Mouse (Mus musculus): ENCODE measurements around the gene Ghrh. TPM values are rescaled to one million over a fixed set of nuclear protein-coding genes. Genes with fewer than 3 reads are reported as not detected.

Gene Ghrh
- total and polyA plus RNA-seq, 3 experiments = 0.76 TPM; not detected in 2

DNA sequence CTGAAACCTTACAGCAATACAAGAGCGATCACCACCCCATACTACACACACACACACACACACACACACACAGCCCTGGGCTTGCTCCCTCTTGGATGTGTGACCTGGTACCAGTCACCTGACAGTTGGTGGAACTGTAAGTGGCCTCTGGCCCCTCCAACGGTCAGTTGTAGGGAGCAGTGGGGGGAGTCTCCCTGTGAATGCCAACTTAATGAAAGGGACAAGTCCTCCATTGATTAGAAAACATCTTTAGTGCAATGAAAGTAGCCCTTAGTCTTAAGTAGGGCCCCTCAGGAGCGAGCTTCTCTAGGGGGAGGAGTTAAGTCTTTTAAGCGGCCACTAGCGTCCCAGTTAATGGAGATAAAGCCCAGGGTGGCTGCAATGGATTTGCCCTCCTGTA, 19.2 kb downstream of the Ghrh start:
- H3K36me3 ChIP-seq (replicated peaks) = peaks cover 71% of the 10 kb centered on the region
- H3K9me3 ChIP-seq (replicated peaks) = no peaks in the 10 kb centered on the region
- peaks cover 9% of the 10 kb centered on the region for H3K4me1 ChIP-seq (ENCODE audit: insufficient read depth, low read depth, low read length)
- H3K27me3 ChIP-seq (ENCODE audit: insufficient read depth, low read length) = 0 out of 2 replicates have a peak, but pooled peaks cover under 1% of the 10 kb centered on the region
- DNase-seq (ENCODE audit: low spot score) (no peak), ATAC-seq (ENCODE audit: extremely low read depth, insufficient number of reproducible peaks, low FRiP score, poor library complexity, severe bottlenecking) (no peak)
- H3K4me3 ChIP-seq (ENCODE audit: low read depth, low read length) = no peak overlapping the region
- no peak for TF ChIP-seq GATA2 (IDR thresholded peaks at IDR 0.05; ENCODE audit: borderline replicate concordance, low read depth, low read length)

DNA sequence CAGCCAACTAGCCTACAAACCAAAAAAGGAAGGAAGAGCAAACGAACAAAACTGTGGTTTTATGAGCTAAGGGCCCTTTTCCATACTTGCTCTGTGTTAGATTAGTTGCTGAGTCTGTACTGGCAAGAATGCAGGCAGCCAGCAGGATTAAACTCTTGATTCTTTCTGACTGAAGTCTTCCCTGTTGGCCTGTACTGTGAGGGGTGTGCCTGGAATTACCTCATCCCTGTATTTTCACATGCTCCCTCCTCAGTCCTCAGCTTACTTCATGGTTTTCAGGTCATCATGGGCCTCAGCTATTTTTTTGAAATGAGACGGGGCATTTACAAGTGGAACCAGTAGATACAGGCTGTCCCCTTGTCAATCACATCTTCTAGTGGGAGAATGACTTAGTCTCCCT, 22.1 kb downstream of the Ghrh start:
- no peaks in the 10 kb centered on the region for H3K27me3 ChIP-seq (ENCODE audit: insufficient read depth, low read length)
- no peak for ATAC-seq (ENCODE audit: extremely low read depth, insufficient number of reproducible peaks, low FRiP score, poor library complexity, severe bottlenecking)
- TF ChIP-seq POLR2AphosphoS5 (IDR thresholded peaks at IDR 0.05; ENCODE audit: insufficient replicate concordance, low read depth, low read length) (no peak), GATA2 (IDR thresholded peaks at IDR 0.05; ENCODE audit: borderline replicate concordance, low read depth, low read length) (no peak), GATA1 (IDR thresholded peaks at IDR 0.05; ENCODE audit: borderline replicate concordance, low read length) (no peak), TAL1 (conservative IDR thresholded peaks at IDR 0.05; ENCODE audit: low read depth, low read length) (no peak), CTCF (IDR thresholded peaks at IDR 0.05; ENCODE audit: low read depth, low read length) (no peak)
- H3K4me3 ChIP-seq (ENCODE audit: low read depth, low read length) = no peak overlapping the region
- H3K4me1 ChIP-seq (ENCODE audit: insufficient read depth, low read depth, low read length) = peaks cover 9% of the 10 kb centered on the region
- peaks cover 97% of the 10 kb centered on the region for H3K36me3 ChIP-seq (replicated peaks)
- no peak for DNase-seq (ENCODE audit: low spot score)
- H3K9me3 ChIP-seq (replicated peaks) = no peaks in the 10 kb centered on the region

DNA sequence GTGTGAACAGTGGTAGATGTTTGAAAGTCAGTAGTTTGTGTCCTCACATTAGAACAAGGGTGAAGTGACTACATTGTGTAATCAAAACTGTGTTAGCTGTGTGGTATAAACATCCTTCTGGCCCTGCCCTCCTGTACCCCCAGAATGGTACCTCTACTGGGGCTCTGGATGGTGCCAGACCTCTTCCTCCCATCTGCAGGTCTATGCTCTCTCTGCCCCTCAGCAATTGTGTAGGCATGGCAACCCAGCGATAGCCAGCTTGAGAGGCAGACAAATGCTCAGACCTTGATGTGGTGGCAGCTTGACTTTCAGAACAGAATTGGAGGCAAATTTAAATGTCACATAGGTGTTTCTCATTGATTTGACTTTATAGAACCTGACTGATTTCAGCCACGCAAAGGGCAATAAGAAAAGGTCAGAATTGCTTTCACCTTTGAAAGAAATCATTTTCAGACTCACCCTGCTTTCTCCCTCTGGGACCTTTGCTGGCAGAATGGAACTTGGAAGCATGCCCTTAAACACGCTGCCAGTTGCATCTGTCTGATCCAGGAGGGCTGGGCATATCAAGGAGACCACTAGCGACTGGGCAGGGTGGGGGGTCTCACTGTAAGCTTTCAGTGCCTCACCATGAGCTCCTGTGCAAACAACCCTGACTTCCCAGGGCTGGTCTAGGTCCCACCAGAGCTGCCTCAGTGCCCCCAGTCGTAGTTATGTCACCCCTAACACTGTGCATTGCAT, 25.1 kb downstream of the Ghrh start:
- DNase-seq (ENCODE audit: low spot score) = no peak
- TF ChIP-seq POLR2AphosphoS5 (IDR thresholded peaks at IDR 0.05; ENCODE audit: insufficient replicate concordance, low read depth, low read length) = no peak
- no peak for TF ChIP-seq CTCF (IDR thresholded peaks at IDR 0.05; ENCODE audit: low read depth, low read length)
- TF ChIP-seq GATA1 (IDR thresholded peaks at IDR 0.05; ENCODE audit: borderline replicate concordance, low read length) = no peak
- no peak for TF ChIP-seq GATA2 (IDR thresholded peaks at IDR 0.05; ENCODE audit: borderline replicate concordance, low read depth, low read length)
- no peak for TF ChIP-seq TAL1 (conservative IDR thresholded peaks at IDR 0.05; ENCODE audit: low read depth, low read length)
- Histone ChIP-seq H3K9me3 (replicated peaks) (no peaks in the 10 kb centered on the region), H3K4me1 (ENCODE audit: insufficient read depth, low read depth, low read length) (no peaks in the 10 kb centered on the region), H3K27me3 (ENCODE audit: insufficient read depth, low read length) (no peaks in the 10 kb centered on the region), H3K4me3 (ENCODE audit: low read depth, low read length) (no peak overlapping the region), H3K36me3 (replicated peaks) (peaks cover 99% of the 10 kb centered on the region)
- no peak for ATAC-seq (ENCODE audit: extremely low read depth, insufficient number of reproducible peaks, low FRiP score, poor library complexity, severe bottlenecking)

DNA sequence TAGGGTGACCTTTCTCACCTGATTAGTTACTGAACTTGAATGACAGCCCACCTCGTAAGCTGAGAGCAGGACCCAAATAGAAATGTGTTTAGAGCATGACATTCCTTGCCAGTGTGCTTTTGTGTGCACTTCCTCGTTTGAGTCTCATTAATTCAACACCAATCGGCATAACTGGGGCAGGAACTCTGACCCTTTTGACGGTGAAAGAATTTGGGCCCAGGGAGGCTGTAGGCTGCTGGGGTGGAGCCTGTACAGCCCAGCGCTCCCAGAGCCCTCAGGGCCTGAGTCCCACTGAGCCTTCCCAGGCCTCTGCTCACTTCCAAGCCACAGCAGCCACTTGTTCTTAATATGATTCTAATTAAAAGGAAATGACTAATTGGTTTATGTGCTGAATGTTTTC, 26.4 kb downstream of the Ghrh start:
- Histone ChIP-seq H3K27me3 (ENCODE audit: insufficient read depth, low read length) (no peaks in the 10 kb centered on the region), H3K4me1 (ENCODE audit: insufficient read depth, low read depth, low read length) (no peaks in the 10 kb centered on the region), H3K36me3 (replicated peaks) (peaks cover 99% of the 10 kb centered on the region), H3K9me3 (replicated peaks) (no peaks in the 10 kb centered on the region), H3K4me3 (ENCODE audit: low read depth, low read length) (no peak overlapping the region)
- no peak for ATAC-seq (ENCODE audit: extremely low read depth, insufficient number of reproducible peaks, low FRiP score, poor library complexity, severe bottlenecking)
- DNase-seq (ENCODE audit: low spot score) = no peak
- TF ChIP-seq CTCF (IDR thresholded peaks at IDR 0.05; ENCODE audit: low read depth, low read length) (no peak), GATA2 (IDR thresholded peaks at IDR 0.05; ENCODE audit: borderline replicate concordance, low read depth, low read length) (no peak), POLR2AphosphoS5 (IDR thresholded peaks at IDR 0.05; ENCODE audit: insufficient replicate concordance, low read depth, low read length) (no peak), TAL1 (conservative IDR thresholded peaks at IDR 0.05; ENCODE audit: low read depth, low read length) (no peak), GATA1 (IDR thresholded peaks at IDR 0.05; ENCODE audit: borderline replicate concordance, low read length) (no peak)

DNA sequence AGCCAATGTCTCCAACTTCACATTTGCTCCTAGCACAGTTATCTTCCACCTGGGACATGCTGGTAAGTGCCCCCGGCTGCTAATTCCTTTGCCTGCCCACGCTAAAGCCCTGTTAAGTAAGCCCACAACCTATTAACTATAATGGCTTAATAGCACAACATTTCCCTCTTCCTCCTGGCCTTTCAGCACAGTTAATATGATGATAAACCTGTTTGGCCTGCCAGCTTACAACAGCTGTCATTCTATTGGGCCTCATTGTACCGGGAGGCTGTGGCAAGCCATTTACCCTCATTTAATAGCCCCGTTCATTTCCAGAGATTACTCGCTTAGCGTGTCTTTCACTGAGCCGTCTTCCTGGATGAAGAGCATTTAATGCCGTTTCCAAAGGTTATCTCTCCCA, 27.2 kb downstream of the Ghrh start:
- H3K4me3 ChIP-seq (ENCODE audit: low read depth, low read length) = no peak overlapping the region
- no peak for TF ChIP-seq CTCF (IDR thresholded peaks at IDR 0.05; ENCODE audit: low read depth, low read length)
- no peak for TF ChIP-seq POLR2AphosphoS5 (IDR thresholded peaks at IDR 0.05; ENCODE audit: insufficient replicate concordance, low read depth, low read length)
- no peak for TF ChIP-seq GATA2 (IDR thresholded peaks at IDR 0.05; ENCODE audit: borderline replicate concordance, low read depth, low read length)
- TF ChIP-seq TAL1 (conservative IDR thresholded peaks at IDR 0.05; ENCODE audit: low read depth, low read length) = no peak
- TF ChIP-seq GATA1 (IDR thresholded peaks at IDR 0.05; ENCODE audit: borderline replicate concordance, low read length) = no peak

DNA sequence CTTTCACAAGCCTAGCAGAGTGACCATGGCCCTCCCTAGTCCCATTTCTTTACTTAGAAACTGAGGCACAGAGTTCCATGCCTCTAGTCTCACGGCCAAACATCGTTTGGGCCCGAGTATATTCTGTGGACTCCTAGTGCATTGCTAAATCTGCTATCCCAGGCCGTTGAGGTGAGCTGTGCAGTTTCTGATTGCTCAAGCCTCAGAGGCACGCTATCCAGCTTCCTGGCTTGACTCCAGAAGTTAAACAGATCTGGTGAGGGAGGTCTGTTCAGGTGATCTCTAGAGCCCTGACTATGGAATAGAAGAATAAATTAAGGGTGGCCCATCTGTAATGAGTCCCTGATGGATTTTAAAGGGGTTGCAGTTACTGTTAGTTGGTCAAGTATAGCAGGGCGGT, 30.1 kb downstream of the Ghrh start:
- TF ChIP-seq GATA1 (IDR thresholded peaks at IDR 0.05; ENCODE audit: borderline replicate concordance, low read length) (no peak), GATA2 (IDR thresholded peaks at IDR 0.05; ENCODE audit: borderline replicate concordance, low read depth, low read length) (no peak), CTCF (IDR thresholded peaks at IDR 0.05; ENCODE audit: low read depth, low read length) (no peak), TAL1 (conservative IDR thresholded peaks at IDR 0.05; ENCODE audit: low read depth, low read length) (no peak), POLR2AphosphoS5 (IDR thresholded peaks at IDR 0.05; ENCODE audit: insufficient replicate concordance, low read depth, low read length) (no peak)
- ATAC-seq (ENCODE audit: extremely low read depth, insufficient number of reproducible peaks, low FRiP score, poor library complexity, severe bottlenecking) (no peak), DNase-seq (ENCODE audit: low spot score) (no peak)
- H3K9me3 ChIP-seq (replicated peaks) = no peaks in the 10 kb centered on the region
- H3K27me3 ChIP-seq (ENCODE audit: insufficient read depth, low read length) = no peaks in the 10 kb centered on the region
- no peak overlapping the region for H3K4me3 ChIP-seq (ENCODE audit: low read depth, low read length)
- no peaks in the 10 kb centered on the region for H3K4me1 ChIP-seq (ENCODE audit: insufficient read depth, low read depth, low read length)
- H3K36me3 ChIP-seq (replicated peaks) = peaks cover 99% of the 10 kb centered on the region

More for the DNA sequence above, 27.2 kb downstream of the Ghrh start:
- Histone ChIP-seq H3K36me3 (replicated peaks) (peaks cover 99% of the 10 kb centered on the region), H3K9me3 (replicated peaks) (no peaks in the 10 kb centered on the region), H3K4me1 (ENCODE audit: insufficient read depth, low read depth, low read length) (no peaks in the 10 kb centered on the region), H3K27me3 (ENCODE audit: insufficient read depth, low read length) (no peaks in the 10 kb centered on the region)
- ATAC-seq (ENCODE audit: extremely low read depth, insufficient number of reproducible peaks, low FRiP score, poor library complexity, severe bottlenecking) = no peak
- no peak for DNase-seq (ENCODE audit: low spot score)

All from G1E (cell line).